Mouse (Mus musculus) embryonic facial prominence, embryonic 10.5 days (tissue): Measurements from ENCODE around the gene Ccdc173. TPM values are rescaled to one million over a fixed set of nuclear protein-coding genes. Genes with fewer than 3 reads are reported as not detected.

Experiments used
- DNase-seq: peaks from one replicate; pipeline ENCODE4 v3.0.0-alpha.2; 2017; ENCODE audit warnings: low spot score
- H3K27ac ChIP-seq: fragments of 300-500 bp; sonication (generic); replicated peaks from 2 replicates; pipeline ENCODE4 v1.5.1; 2016; ENCODE audit warnings: mild to moderate bottlenecking
- H3K27me3 ChIP-seq: fragments of 300-500 bp; sonication (generic); replicated peaks from 2 replicates; pipeline ENCODE4 v1.6.1; 2016; ENCODE audit warnings: low read depth, mild to moderate bottlenecking; ENCODE audit not compliant: poor library complexity, severe bottlenecking
- H3K36me3 ChIP-seq: fragments of 300-500 bp; sonication (generic); replicated peaks from 2 replicates; pipeline ENCODE4 v1.6.1; 2016; ENCODE audit warnings: mild to moderate bottlenecking, moderate library complexity
- H3K4me1 ChIP-seq: fragments of 300-500 bp; sonication (generic); 2 replicates; pipeline ENCODE4 v1.6.1; 2016
- H3K4me3 ChIP-seq: fragments of 300-500 bp; sonication (generic); 2 replicates; pipeline ENCODE4 v1.5.1; 2016; ENCODE audit warnings: mild to moderate bottlenecking, moderate library complexity
- H3K9me3 ChIP-seq: fragments of 300-500 bp; sonication (generic); 2 replicates; pipeline ENCODE4 v1.6.1; 2016; ENCODE audit warnings: mild to moderate bottlenecking
- WGBS: fragments of 180-500 bp; shearing (Covaris S2); methylation state at CpG from one replicate; pipeline ENCODE4 v1.1.7; 2016; 5-methylcytosine and 5-hydroxymethylcytosine counted together
- polyA plus RNA-seq: library from polyadenylated mRNA; unstranded; fragments of >200 nt; fragmentation: Nextera tagmentation; extraction: Ambion mirVana; gene quantifications from 2 replicates; pipeline ENCODE4 v1.2.1, GENCODE M21; 2016

Ccdc173 gene
- polyA plus RNA-seq, 1 experiment from 2014 or later, result 2.4 TPM

DNA sequence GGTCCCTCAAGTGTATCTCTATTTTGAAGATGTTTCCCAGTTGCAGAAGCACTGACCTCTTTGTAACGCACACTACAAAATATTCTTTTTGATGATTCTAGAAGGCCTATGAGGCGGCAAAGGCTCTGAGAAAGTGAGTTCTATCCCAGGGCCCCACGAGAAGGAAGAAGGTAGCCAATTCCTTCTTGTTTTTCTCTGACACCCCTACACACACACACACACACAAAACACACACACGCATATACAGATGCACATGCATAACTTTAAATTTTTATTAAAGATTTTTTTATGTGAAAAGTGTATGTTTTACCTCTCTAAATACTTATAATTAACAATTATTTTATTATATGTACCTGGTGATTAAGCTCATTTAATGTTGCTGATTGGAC lies 75.8 kb downstream of the Ccdc173 start:
- no peak for DNase-seq
- WGBS, result 29% methylated on average over 4 of the region's 4 CpGs
- H3K4me1 ChIP-seq, result peaks cover 7% of the 10 kb centered on the region
- no peaks in the 10 kb centered on the region for H3K9me3 ChIP-seq
- H3K36me3 ChIP-seq, result peaks cover 11% of the 10 kb centered on the region
- no peak overlapping the region for H3K27ac ChIP-seq
- H3K27me3 ChIP-seq, result no peaks in the 10 kb centered on the region
- peak overlapping the region; percentile 87 for H3K4me3 ChIP-seq

DNA sequence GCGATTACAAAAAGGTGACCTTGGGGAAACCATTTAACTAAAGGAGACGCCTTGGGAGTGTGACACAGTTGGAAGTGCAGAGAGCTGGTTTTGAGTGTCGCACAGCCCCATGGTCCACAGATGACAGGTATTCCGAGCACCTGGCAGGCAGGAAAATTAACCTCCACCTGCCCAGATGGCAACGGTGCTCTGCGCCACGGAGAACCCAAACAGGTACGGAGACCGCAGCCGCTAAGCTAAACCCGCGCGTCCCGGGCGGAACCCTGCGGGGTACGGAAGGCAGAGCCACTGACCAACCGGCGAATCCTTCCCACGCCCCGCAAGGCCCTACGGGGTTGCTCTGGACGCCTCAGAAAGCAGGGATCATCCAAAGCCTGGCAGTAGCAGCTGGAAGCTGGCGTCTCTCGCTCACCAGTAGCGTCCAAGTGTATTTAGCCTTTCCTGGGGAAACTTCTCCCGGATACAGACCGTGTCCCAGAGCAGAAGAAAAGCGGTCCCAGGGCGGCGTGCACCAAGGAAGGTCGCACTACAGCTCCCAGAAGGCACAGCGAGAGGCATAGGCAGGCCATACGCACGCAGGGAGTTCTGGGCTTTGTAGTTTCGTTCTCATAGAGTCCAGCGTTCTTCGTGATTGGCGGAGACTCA lies 76.3 kb downstream of the Ccdc173 start, which contains the start of gene Fastkd1:
TSS of gene Fastkd1 (minus strand) at position 536 of the 645 bp plus-strand sequence.
- H3K36me3 ChIP-seq, result peaks cover 16% of the 10 kb centered on the region
- H3K27ac ChIP-seq, result peak within 1 kb of the TSS; percentile 85
- peak; percentile 85 for DNase-seq

DNA sequence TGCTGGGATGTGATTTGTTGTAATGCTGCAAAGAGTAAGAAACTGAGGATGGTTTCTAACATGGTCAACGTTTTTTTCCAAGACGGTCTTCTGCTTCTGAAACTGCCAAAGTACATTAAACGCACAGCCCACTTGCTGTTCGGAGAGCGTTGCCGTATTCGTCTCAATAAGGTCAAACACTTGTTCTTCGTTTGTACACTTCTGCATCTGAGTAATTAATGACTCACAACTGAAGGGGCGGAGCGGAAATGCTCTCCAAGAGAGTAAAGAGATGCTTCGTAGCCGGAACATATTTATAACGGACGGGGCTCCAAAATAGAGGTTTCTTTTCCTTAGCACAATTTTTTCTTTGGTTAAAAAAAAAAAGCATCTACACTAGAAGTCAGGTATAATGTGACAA lies 77.2 kb downstream of the Ccdc173 start:
- 92% methylated on average over 14 of the region's 14 CpGs for WGBS
- Histone ChIP-seq H3K4me1 (peaks cover 7% of the 10 kb centered on the region), H3K4me3 (no peak overlapping the region), H3K27ac (no peak overlapping the region), H3K27me3 (no peaks in the 10 kb centered on the region), H3K36me3 (peaks cover 24% of the 10 kb centered on the region), H3K9me3 (no peaks in the 10 kb centered on the region)
- no peak for DNase-seq

More for the DNA sequence above, 76.3 kb downstream of the Ccdc173 start, which contains the start of gene Fastkd1:
- Histone ChIP-seq H3K4me1 (peaks cover 7% of the 10 kb centered on the region), H3K4me3 (peak within 1 kb of the TSS; percentile 87), H3K9me3 (no peaks in the 10 kb centered on the region), H3K27me3 (no peaks in the 10 kb centered on the region)
- WGBS, result under 1% methylated on average over 39 of the region's 39 CpGs

Other genes with a start within 250 kb of the Ccdc173 start
- gene Lrp2, start 203.5 kb downstream of the Ccdc173 start, polyA plus RNA-seq, result 1.5 and 1.6 TPM in 2 replicates
- gene Bbs5, start 142.4 kb downstream of the Ccdc173 start, polyA plus RNA-seq, result 12.5 and 19.3 TPM in 2 replicates
- gene Klhl41, start 119.5 kb downstream of the Ccdc173 start, polyA plus RNA-seq, result 0.39 and 0.40 TPM in 2 replicates
- gene Fastkd1, start 76.1 kb downstream of the Ccdc173 start, polyA plus RNA-seq, result 14.4 and 16.3 TPM in 2 replicates
- gene Ppig, start 67.0 kb downstream of the Ccdc173 start, polyA plus RNA-seq, result 131 and 145 TPM in 2 replicates
- gene Phospho2, start within 50 bp of the Ccdc173 start, polyA plus RNA-seq, result 26.1 and 28.5 TPM in 2 replicates
- 24.3 and 24.7 TPM in 2 replicates for gene Klhl23, start 32.4 kb upstream of the Ccdc173 start, polyA plus RNA-seq
- gene Ssb, start 72.0 kb upstream of the Ccdc173 start, polyA plus RNA-seq, result 377 and 407 TPM in 2 replicates
- 38.0 and 41.9 TPM in 2 replicates for gene Mettl5, start 96.0 kb upstream of the Ccdc173 start, polyA plus RNA-seq
- 13.9 and 14.6 TPM in 2 replicates for gene Ubr3, start 107.7 kb upstream of the Ccdc173 start, polyA plus RNA-seq
- gene Myo3b, start 249.6 kb upstream of the Ccdc173 start, polyA plus RNA-seq, result 0.04 and 0.08 TPM in 2 replicates